Mouse (Mus musculus): Measurements from ENCODE around the gene Tcp10b.
"Not testable (repeated sequence)": the region's sequence is repeated elsewhere in the genome, so short reads cannot be mapped to it uniquely, and the experiment has no call there.

DNA sequence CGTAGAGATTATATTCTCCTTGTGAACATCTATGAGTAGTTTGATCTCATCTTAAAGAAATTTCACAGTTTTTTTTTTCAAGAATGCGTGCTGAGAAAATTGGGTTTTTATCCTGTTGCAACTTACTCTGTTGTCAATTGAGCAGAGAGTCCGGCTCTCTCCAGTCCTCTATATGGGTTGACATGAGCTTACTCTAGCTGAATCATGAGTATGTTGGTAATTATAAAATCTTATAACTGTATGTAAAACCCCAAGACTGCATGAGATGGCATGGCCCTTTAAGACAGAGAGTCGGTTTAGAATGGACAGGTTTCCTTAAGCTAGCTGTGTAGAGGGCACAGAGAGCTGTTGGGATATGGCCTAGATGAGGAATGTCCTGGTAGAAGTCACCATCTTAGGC lies at the start of gene Tcp10b:
- TF ChIP-seq POLR2A (IDR thresholded peaks at IDR 0.05; ENCODE audit: low read depth, low read length); CTCF (IDR thresholded peaks at IDR 0.05; ENCODE audit: extremely low read depth, insufficient read depth, insufficient read length, insufficient replicate concordance): not testable (repeated sequence)
